Mouse (Mus musculus) adrenal gland, adult 10 weeks (tissue): ENCODE results near the gene Olfr1283. TPM values are rescaled to one million over a fixed set of nuclear protein-coding genes. Genes with fewer than 3 reads are reported as not detected.

Source experiments
- polyA plus RNA-seq: library from polyadenylated mRNA; stranded (reverse); fragments of 350-450 nt; fragmentation: Illumina TruSeq; extraction: RNeasy Lipid Tissue Mini Kit (QIAGEN cat#74804); gene quantifications from one replicate; pipeline ENCODE4 v1.2.3, GENCODE M21; 2014; ENCODE audit warnings: low read depth, low replicate concordance

Olfr1283 gene
- polyA plus RNA-seq, result not detected

GRCm38 (mm10) chr2:111366490-111366889, at the start of gene Olfr1283:
Gene Olfr1283, plus strand, starts transcription at chr2:111366790.

GRCm38 (mm10) chr2:111326220-111326619, 40.4 kb upstream of the Olfr1283 start, which contains the start of gene Olfr1281:
Gene Olfr1281, plus strand, starts transcription at chr2:111326520.

GRCm38 (mm10) chr2:111335976-111336375, 30.6 kb upstream of the Olfr1283 start, which contains the start of gene Olfr1282:
Gene Olfr1282, minus strand, starts transcription at chr2:111336076.

GRCm38 (mm10) chr2:111375222-111375621, 8.6 kb downstream of the Olfr1283 start, which contains the start of gene Olfr1284:
Gene Olfr1284, plus strand, starts transcription at chr2:111375522.

Other genes starting within 250 kb of the Olfr1283 start
- gene Gm15130, start 213.9 kb upstream of the Olfr1283 start, polyA plus RNA-seq, result not detected
- not detected for gene 4930430A15Rik, start 137.2 kb upstream of the Olfr1283 start, polyA plus RNA-seq
- gene Olfr1275, start 131.5 kb upstream of the Olfr1283 start, polyA plus RNA-seq, result not detected
- gene Olfr1276, start 112.3 kb upstream of the Olfr1283 start, polyA plus RNA-seq, result not detected
- not detected for gene Olfr1277, start 92.7 kb upstream of the Olfr1283 start, polyA plus RNA-seq
- gene Olfr1278, start 76.7 kb upstream of the Olfr1283 start, polyA plus RNA-seq, result not detected
- gene Olfr1279, start 66.2 kb upstream of the Olfr1283 start, polyA plus RNA-seq, result not detected
- not detected for gene Olfr1280, start 52.8 kb upstream of the Olfr1283 start, polyA plus RNA-seq
- not detected for gene Olfr1281, start 40.3 kb upstream of the Olfr1283 start, polyA plus RNA-seq
- gene Olfr1282, start 30.7 kb upstream of the Olfr1283 start, polyA plus RNA-seq, result not detected
- not detected for gene Olfr1284, start 8.7 kb downstream of the Olfr1283 start, polyA plus RNA-seq
- gene Olfr1286, start 56.3 kb downstream of the Olfr1283 start, polyA plus RNA-seq, result not detected
- not detected for gene Olfr1287, start 82.4 kb downstream of the Olfr1283 start, polyA plus RNA-seq
- not detected for gene Olfr1288, start 107.3 kb downstream of the Olfr1283 start, polyA plus RNA-seq
- not detected for gene Olfr1289, start 114.0 kb downstream of the Olfr1283 start, polyA plus RNA-seq
- not detected for gene Olfr1290, start 127.0 kb downstream of the Olfr1283 start, polyA plus RNA-seq
- gene Olfr1291-ps1, start 130.4 kb downstream of the Olfr1283 start, polyA plus RNA-seq, result not detected
- not detected for gene Olfr1293-ps, start 158.4 kb downstream of the Olfr1283 start, polyA plus RNA-seq
- gene Olfr1294, start 173.5 kb downstream of the Olfr1283 start, polyA plus RNA-seq, result not detected
- gene Olfr1295, start 202.9 kb downstream of the Olfr1283 start, polyA plus RNA-seq, result not detected